Mouse (Mus musculus) intestine, embryonic 15.5 days (tissue): ENCODE data around the gene Asb6. TPM values are rescaled to one million over a fixed set of nuclear protein-coding genes. Genes with fewer than 3 reads are reported as not detected.

Experiments
- ATAC-seq: fragments of 200-750 bp; cut with Nextera tagmentation; 2 replicates; pipeline ENCODE4 v1.8.0; 2017; ENCODE audit warnings: moderate TSS enrichment, moderate library complexity
- H3K27ac ChIP-seq: fragments of 300-500 bp; sonication (generic); 2 replicates; pipeline ENCODE4 v1.5.1; 2015; ENCODE audit warnings: mild to moderate bottlenecking, inconsistent platforms
- H3K27me3 ChIP-seq: fragments of 300-500 bp; sonication (generic); replicated peaks from 2 replicates; pipeline ENCODE4 v1.6.1; 2015; ENCODE audit warnings: inconsistent platforms
- H3K36me3 ChIP-seq: fragments of 300-500 bp; sonication (generic); 2 replicates; pipeline ENCODE4 v1.6.1; 2015; ENCODE audit warnings: inconsistent platforms
- H3K4me1 ChIP-seq: fragments of 300-500 bp; sonication (generic); replicated peaks from 2 replicates; pipeline ENCODE4 v1.6.1; 2015; ENCODE audit warnings: inconsistent platforms
- H3K4me2 ChIP-seq: fragments of 300-500 bp; sonication (generic); replicated peaks from 2 replicates; pipeline ENCODE4 v1.6.1; 2015; ENCODE audit warnings: mild to moderate bottlenecking, inconsistent platforms
- H3K4me3 ChIP-seq: fragments of 300-500 bp; sonication (generic); replicated peaks from 2 replicates; pipeline ENCODE4 v1.5.1; 2015; ENCODE audit warnings: inconsistent platforms
- H3K9ac ChIP-seq: fragments of 300-500 bp; sonication (generic); 2 replicates; pipeline ENCODE4 v1.6.1; 2015; ENCODE audit warnings: inconsistent platforms
- H3K9me3 ChIP-seq: fragments of 300-500 bp; sonication (generic); 2 replicates; pipeline ENCODE4 v1.6.1; 2016; ENCODE audit warnings: inconsistent platforms
- WGBS: fragments of 180-500 bp; shearing (Covaris S2); methylation state at CpG from one replicate; pipeline ENCODE4 v1.1.7; 2015; 5-methylcytosine and 5-hydroxymethylcytosine counted together
- polyA plus RNA-seq: library from polyadenylated mRNA; unstranded; fragments of >200 nt; fragmentation: Nextera tagmentation; extraction: Ambion mirVana; gene quantifications from 2 replicates; pipeline ENCODE4 v1.2.1, GENCODE M21; 2015

Gene Asb6
- polyA plus RNA-seq, 1 experiment from 2014 or later: 23.3 TPM

DNA sequence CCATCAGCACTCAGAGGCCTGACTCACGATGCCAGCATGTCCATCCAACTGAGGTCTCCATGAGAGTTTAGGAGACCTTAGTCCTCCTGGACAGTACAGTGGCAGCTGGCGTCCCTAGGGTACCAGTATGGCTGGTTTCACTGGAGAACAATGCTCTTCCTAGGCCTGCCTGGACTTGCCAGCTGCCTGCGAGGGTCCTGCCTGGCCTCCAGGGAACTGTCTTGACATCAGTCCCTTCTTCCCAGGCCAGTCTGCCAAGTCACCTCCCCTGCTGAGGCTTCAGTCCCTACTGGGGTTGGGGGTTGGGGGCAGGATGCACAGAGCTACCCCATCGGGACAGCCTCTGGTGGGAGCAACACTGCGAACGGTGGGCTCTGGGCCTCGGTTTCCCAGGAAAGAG lies 38.1 kb downstream of the Asb6 start:
- 87% methylated on average over 7 of the region's 7 CpGs for WGBS
- H3K36me3 ChIP-seq: no peaks in the 10 kb centered on the region
- H3K9ac ChIP-seq: no peak overlapping the region
- H3K27me3 ChIP-seq: no peaks in the 10 kb centered on the region
- no peaks in the 10 kb centered on the region for H3K9me3 ChIP-seq
- H3K4me1 ChIP-seq: peaks cover 25% of the 10 kb centered on the region
- H3K4me3 ChIP-seq: no peak overlapping the region
- no peak overlapping the region for H3K4me2 ChIP-seq
- no peak overlapping the region for H3K27ac ChIP-seq
- ATAC-seq: no peak

DNA sequence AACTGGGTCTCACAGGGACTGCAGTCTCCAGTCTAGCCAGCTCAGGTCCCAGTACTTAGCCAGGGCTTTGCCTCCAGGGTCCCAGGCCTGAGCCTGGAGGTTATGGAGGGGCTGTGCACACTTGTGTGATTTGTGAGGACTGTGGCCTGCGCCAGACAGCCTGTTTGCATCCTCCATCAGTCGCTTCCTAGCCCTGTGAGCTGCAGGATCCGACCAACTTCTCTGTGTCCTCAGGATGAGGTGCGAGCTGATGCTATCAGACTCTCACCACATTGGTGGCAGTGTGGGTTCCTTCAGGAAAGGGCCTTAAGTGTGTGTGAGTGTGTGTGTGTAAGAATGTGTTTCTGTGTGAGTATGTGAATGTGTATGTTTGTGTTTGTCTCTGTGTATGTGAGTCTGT lies 42.7 kb downstream of the Asb6 start:
- 0 out of 2 replicates have a peak overlapping the region, but pooled peaks have one; percentile 26 for H3K9ac ChIP-seq
- ATAC-seq: no peak
- H3K4me1 ChIP-seq: peaks cover 20% of the 10 kb centered on the region
- no peak overlapping the region for H3K4me3 ChIP-seq
- H3K27ac ChIP-seq: 0 out of 2 replicates have a peak overlapping the region, but pooled peaks have one; percentile 27
- no peaks in the 10 kb centered on the region for H3K27me3 ChIP-seq
- WGBS: 54% methylated on average over 4 of the region's 4 CpGs
- H3K9me3 ChIP-seq: no peaks in the 10 kb centered on the region
- no peak overlapping the region for H3K4me2 ChIP-seq
- no peaks in the 10 kb centered on the region for H3K36me3 ChIP-seq

DNA sequence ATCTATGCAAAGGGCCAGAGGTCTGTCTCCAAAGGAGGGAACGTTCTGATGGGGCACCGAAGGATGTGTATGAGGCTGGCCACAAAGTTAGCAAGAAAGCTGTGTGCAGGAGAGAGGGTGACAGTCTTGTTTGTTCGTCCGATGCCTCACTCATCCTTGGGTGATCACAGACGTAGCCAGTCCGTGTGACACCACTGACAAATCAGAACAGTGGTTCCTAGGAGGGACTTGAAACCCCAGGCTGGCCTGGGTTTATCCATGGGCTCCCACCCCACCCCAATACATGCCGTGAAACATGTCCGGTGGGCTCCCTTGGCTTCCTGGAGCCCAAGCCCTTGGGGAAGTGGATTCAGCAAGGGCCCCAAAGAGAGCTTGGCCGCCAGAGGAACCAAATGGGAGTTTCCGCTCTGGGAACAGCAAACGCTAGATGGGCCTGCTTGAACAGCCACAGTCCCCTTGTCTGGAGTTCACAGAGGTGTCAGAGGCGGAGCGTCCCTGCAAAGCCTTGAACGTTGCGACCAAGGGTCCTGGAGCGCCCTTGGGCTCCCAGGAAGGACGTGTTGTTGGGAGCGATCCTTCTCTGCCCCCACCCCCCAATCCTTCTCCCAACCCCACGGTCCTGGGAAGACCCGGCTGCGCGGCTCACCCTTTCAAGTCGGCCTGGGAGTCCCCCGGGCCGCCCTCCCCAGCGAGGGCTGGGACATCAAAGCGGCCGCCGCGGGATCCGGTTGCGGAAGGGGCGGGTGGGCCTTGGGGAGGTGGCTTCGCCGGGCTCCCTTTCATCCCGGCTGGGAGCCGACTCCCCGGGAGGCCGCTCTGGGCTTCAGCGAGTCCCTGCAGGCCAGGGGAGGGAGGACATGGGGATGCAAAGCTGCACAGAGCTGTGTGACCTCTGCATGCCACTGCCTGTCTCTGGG lies 45.8 kb downstream of the Asb6 start:
- 10% methylated on average over 40 of the region's 40 CpGs for WGBS
- H3K4me2 ChIP-seq: peak overlapping the region; percentile 79
- no peaks in the 10 kb centered on the region for H3K36me3 ChIP-seq
- peak; percentile 77 for ATAC-seq
- peaks cover 23% of the 10 kb centered on the region for H3K4me1 ChIP-seq
- H3K4me3 ChIP-seq: peak overlapping the region; percentile 35
- H3K9ac ChIP-seq: peak overlapping the region; percentile 57
- no peaks in the 10 kb centered on the region for H3K27me3 ChIP-seq
- H3K27ac ChIP-seq: peak overlapping the region; percentile 85
- no peaks in the 10 kb centered on the region for H3K9me3 ChIP-seq

DNA sequence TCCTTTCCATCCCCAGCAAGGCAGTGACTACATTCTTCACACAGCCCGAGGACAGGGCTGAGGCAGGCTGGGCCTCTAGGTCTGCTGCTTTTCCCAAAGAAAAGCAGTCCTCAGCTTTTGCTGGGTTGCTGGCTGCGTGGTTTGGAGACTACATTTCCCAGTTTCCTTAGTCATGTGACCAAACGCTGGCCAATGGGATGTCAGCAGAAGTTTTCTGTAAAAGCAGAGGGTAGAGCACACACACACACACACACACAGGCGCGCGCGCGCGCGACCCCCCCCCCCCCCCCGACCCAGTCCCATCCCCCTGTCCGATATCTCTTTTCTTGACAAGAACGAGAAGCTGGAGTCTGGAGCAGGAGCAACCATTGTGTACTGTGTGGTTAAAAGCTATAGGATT lies 46.8 kb downstream of the Asb6 start:
- 0% methylated on average over 12 of the region's 13 CpGs for WGBS
- H3K36me3 ChIP-seq: no peaks in the 10 kb centered on the region
- H3K4me2 ChIP-seq: peak overlapping the region; percentile 79
- H3K27me3 ChIP-seq: no peaks in the 10 kb centered on the region
- ATAC-seq: peak; percentile 58; the same call in 1 of the 2 replicates
- H3K9ac ChIP-seq: peak overlapping the region; percentile 37; the same call in 1 of the 2 replicates
- no peaks in the 10 kb centered on the region for H3K9me3 ChIP-seq
- H3K27ac ChIP-seq: peak overlapping the region; percentile 64; the same call in 1 of the 2 replicates
- H3K4me3 ChIP-seq: peak overlapping the region; percentile 19
- H3K4me1 ChIP-seq: peaks cover 23% of the 10 kb centered on the region

DNA sequence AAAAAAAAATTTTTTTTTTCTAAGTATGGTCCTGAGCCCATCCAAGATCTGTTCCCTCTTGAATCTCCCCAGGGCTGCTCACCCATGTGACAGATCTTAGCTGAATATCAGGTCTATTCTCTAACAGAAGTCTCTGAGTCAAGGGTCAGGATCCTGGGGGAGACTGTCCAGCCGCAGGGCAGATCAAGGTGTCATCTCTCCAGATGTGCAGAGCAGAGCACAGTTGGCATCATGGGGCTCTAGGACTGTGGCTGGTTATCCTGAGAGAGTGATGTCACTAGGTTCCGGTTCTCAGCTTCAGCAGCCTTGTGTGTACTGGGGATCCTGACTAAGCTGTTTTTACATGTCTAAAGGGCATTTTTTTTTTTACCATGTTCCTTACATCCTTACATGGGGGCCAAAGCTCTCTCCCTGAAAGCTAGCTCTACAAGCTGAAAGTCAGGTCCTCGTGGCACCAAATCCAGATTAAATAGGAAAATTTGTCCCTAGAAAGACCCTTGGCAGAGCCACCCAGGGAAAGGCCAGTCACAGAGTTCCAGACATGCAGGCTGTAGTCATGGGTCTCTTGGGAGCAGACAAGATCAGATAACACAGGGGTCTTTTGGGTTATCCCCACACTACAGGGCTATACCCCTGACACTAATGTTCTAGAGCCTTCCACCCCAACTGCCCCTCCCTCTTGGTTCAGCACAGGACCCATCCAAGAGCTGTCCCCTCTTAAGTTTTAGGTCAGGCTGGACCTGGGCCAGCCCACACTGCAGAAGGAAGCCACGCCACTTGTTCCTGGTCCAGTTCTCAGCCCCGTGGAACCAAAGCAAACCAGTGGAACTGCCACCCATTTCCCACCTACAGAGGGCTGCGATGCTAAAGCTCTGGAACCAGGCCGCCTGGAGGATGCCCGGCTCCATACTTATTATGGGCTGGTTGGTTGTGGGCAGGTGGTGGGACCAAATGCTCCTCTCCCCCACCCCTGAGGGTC lies 47.5 kb downstream of the Asb6 start:
- H3K4me1 ChIP-seq: peaks cover 23% of the 10 kb centered on the region
- no peaks in the 10 kb centered on the region for H3K27me3 ChIP-seq
- no peaks in the 10 kb centered on the region for H3K36me3 ChIP-seq
- peak overlapping the region; percentile 19; the same call in 1 of the 2 replicates for H3K4me3 ChIP-seq
- ATAC-seq: no peak
- H3K4me2 ChIP-seq: peak overlapping the region; percentile 79
- no peaks in the 10 kb centered on the region for H3K9me3 ChIP-seq
- H3K9ac ChIP-seq: peak overlapping the region; percentile 37; the same call in 1 of the 2 replicates
- peak overlapping the region; percentile 64; the same call in 1 of the 2 replicates for H3K27ac ChIP-seq
- 68% methylated on average over 8 of the region's 8 CpGs for WGBS

DNA sequence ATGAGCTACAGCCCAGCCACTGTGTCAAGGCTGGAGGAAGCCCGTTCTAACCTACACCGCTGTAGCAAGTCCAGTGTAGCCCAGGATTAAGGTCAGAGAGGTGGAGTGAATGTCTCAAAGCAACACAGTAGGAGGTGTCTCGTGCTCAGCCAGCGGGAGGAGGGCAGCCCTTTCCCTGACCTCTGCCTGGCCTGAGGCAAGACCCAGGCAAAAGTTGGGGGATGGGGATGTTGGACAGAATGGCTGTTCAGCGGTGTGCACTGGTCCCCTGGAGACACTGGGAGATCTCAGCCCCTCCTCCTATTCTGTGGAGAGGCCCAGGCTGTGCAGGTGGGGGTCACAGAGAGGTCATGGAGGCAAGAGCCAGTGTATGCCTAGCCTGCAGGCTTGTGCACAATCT lies 50.9 kb downstream of the Asb6 start:
- 17% methylated on average over 5 of the region's 5 CpGs for WGBS
- Histone ChIP-seq H3K4me1 (peaks cover 12% of the 10 kb centered on the region), H3K4me2 (no peak overlapping the region), H3K4me3 (no peak overlapping the region), H3K36me3 (no peaks in the 10 kb centered on the region), H3K27me3 (no peaks in the 10 kb centered on the region), H3K9me3 (no peaks in the 10 kb centered on the region), H3K9ac (no peak overlapping the region), H3K27ac (no peak overlapping the region)
- ATAC-seq: no peak

DNA sequence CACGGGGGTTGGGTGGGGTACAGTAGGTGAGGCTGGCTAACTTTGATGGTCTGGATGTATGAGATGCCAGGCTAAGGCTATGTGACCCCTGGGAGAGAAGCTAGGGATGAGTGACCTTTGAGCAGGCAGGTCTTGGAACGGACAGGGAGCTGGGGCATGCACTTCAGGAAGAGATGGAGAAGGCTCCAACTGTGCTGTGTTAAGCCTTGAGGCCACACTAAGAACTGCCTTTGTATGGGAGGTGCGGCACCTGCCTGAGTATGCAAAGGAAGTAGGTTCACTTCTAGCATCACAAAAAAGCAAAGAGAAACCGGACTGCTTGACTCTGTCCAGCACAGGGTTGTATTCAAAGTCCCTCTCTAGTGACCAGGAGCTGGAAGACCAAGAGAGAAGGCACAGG lies 51.9 kb downstream of the Asb6 start:
- H3K4me3 ChIP-seq: no peak overlapping the region
- no peaks in the 10 kb centered on the region for H3K27me3 ChIP-seq
- peaks cover 6% of the 10 kb centered on the region for H3K4me1 ChIP-seq
- WGBS: 78% methylated on average over 4 of the region's 4 CpGs
- no peaks in the 10 kb centered on the region for H3K9me3 ChIP-seq
- ATAC-seq: no peak
- H3K9ac ChIP-seq: no peak overlapping the region
- no peak overlapping the region for H3K4me2 ChIP-seq
- H3K36me3 ChIP-seq: no peaks in the 10 kb centered on the region
- no peak overlapping the region for H3K27ac ChIP-seq

DNA sequence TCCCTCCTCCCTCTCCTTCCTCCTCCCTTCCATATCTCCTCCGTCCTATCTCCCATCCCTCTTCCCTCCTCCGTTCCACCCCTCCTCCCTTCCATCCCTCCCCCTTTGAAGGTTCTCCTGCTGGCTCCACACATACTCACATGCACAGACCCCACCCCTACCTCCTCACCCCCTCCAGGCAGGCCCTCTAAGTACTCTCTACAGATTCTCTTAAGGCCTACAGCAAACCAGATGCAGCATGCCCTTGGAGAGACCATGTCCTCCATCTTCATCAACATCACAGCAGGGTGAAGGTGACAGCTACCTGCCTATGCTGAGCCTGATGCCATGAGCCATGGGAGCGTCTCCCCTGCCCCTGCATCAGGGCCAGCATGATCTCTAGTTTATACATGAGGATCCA lies 52.9 kb downstream of the Asb6 start:
- Histone ChIP-seq H3K4me3 (no peak overlapping the region), H3K4me1 (peaks cover 10% of the 10 kb centered on the region), H3K36me3 (no peaks in the 10 kb centered on the region), H3K9ac (no peak overlapping the region), H3K4me2 (no peak overlapping the region), H3K27me3 (no peaks in the 10 kb centered on the region), H3K9me3 (no peaks in the 10 kb centered on the region), H3K27ac (no peak overlapping the region)
- ATAC-seq: no peak
- WGBS: 79% methylated on average over 3 of the region's 3 CpGs

DNA sequence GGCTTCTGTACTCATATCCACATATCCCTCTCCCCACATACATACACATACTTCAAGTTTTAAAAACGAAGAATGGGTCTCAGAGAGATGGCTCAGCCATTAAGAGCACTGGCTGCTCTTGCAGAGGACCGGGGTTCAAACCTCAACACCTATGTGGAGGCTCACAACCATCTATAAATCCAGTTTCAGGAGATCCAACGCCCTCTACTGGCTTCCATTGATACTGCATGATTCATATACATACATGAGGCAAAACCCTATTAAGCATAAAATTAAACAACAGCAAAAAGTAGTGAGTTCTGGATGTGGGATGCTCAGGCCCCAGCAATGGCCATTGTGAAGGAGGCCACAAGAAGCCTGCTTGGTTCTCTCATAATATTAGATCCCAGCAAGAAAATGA lies 54.2 kb downstream of the Asb6 start:
- no peak for ATAC-seq
- 57% methylated on average over 3 of the region's 3 CpGs for WGBS
- Histone ChIP-seq H3K27me3 (no peaks in the 10 kb centered on the region), H3K36me3 (no peaks in the 10 kb centered on the region), H3K9ac (no peak overlapping the region), H3K4me2 (no peak overlapping the region), H3K4me3 (no peak overlapping the region), H3K4me1 (peaks cover 19% of the 10 kb centered on the region), H3K9me3 (no peaks in the 10 kb centered on the region), H3K27ac (no peak overlapping the region)

DNA sequence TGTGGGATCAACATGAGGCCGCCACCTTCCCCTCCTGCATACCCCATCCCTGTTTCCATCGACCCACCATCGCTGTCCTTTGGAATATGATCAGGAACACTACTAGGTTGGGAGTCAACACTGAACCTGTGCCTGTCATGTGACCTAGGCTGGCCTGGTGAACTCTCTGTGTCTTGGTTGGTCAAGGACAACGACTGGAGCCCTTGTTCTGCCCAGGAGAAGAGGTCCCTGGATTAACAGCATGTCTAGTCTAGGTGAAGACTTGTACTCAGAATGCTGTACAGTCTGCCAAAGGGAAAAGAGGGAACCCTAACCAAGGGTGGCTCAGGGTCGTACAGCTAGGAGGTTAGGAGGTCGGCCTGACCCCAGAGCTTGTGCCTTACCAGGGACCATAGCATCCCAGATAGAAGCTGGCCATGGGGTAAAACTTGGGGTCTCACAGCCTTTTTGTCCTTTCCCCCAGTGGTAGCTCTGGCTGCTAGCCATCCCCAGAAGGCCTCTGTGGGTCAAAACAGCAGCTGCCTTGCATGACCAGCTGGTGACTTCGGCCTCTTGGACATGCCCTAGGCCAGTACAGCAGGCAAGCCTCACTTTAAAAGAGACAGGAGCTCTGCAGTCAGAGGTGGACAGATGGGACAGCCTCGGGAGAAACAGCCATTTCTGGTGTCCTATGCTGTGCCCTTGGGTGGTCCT lies 56.7 kb downstream of the Asb6 start:
- Histone ChIP-seq H3K4me3 (no peak overlapping the region), H3K36me3 (no peaks in the 10 kb centered on the region), H3K27me3 (no peaks in the 10 kb centered on the region), H3K4me1 (peaks cover 17% of the 10 kb centered on the region), H3K9me3 (no peaks in the 10 kb centered on the region), H3K27ac (0 out of 2 replicates have a peak overlapping the region, but pooled peaks have one; percentile 5), H3K9ac (no peak overlapping the region), H3K4me2 (no peak overlapping the region)
- WGBS: 80% methylated on average over 8 of the region's 8 CpGs
- ATAC-seq: no peak; the same call in 1 of the 2 replicates
